Mouse (Mus musculus): ENCODE results near the gene Zfhx2. TPM values are rescaled to one million over a fixed set of nuclear protein-coding genes. Genes with fewer than 3 reads are reported as not detected.
A peak's percentile ranks its signal among the peaks of the same experiment; 100 is the strongest.

Gene Zfhx2
- 33.7 and 37.5 TPM in 2 replicates for polyA plus RNA-seq (2015; fragmentation: Nextera tagmentation; extraction: Ambion mirVana)

DNA sequence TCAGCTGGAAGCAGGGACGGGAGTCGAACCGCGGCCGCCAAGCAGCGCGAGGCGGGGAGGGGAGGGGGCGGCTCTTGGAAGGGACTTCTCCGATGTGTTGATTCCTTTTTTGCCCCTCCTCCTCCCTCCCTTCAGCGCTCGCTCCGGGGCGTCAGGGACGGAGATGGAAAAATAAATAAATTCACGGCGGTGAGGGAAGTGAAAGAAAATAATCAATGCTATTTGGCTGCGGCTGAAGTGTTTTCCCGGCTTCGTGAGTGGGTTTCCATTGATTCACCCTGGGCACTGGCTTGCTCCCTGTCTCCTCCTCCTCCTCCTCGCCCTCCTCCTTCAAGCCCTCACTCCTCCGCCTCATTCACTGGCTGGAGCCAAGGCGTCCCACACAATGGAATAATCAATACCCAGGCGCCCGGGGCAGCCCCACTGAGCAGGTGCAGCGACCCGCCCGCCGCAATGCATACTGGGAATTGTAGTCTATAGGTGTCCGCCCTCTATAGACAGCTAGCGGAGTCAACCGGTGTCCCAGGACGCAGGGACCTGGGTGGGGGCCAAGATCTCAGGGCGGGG, at the start of gene Zfhx2:
TSS of gene Zfhx2 (minus strand) at position 314 of the 567 bp plus-strand sequence.
- Histone ChIP-seq H3K4me1 (peaks cover 67% of the 10 kb centered on the region), H3K9ac (peak within 1 kb of the TSS; percentile 83), H3K36me3 (replicated peaks) (no peaks in the 10 kb centered on the region), H3K4me2 (peak within 1 kb of the TSS; percentile 81), H3K27me3 (replicated peaks) (no peaks in the 10 kb centered on the region), H3K27ac (peak within 1 kb of the TSS; percentile 93), H3K4me3 (peak within 1 kb of the TSS; percentile 67), H3K9me3 (no peaks in the 10 kb centered on the region)
- WGBS, result under 1% methylated on average over 34 of the region's 34 CpGs
- ATAC-seq (replicated peaks), result peak; percentile 93

DNA sequence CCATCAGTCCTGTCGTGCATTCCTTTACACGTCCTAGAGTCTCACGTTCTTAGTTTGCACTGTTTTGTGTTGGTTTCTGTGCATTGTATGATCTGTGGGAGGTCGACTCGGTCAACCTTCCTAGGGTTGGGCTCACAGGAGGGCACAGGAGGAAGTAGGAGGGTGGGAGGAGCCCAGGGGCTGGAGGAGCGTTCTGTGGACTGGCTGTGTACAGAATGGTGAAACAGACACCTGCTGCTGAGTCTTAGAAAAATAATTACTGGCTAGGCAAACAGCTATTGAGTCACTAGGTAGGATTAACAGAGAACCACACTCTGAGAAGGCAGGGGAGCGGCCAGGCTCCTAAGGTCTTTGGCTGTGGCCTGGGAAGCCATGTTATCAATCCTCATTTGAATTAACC, 47.2 kb upstream of the Zfhx2 start:
- no peak for ATAC-seq (replicated peaks)
- Histone ChIP-seq H3K27ac (no peak overlapping the region), H3K27me3 (replicated peaks) (no peaks in the 10 kb centered on the region), H3K4me1 (no peaks in the 10 kb centered on the region), H3K9me3 (no peaks in the 10 kb centered on the region), H3K4me3 (no peak overlapping the region), H3K4me2 (no peak overlapping the region), H3K9ac (no peak overlapping the region), H3K36me3 (replicated peaks) (no peaks in the 10 kb centered on the region)
- WGBS, result 43% methylated on average over 7 of the region's 7 CpGs

DNA sequence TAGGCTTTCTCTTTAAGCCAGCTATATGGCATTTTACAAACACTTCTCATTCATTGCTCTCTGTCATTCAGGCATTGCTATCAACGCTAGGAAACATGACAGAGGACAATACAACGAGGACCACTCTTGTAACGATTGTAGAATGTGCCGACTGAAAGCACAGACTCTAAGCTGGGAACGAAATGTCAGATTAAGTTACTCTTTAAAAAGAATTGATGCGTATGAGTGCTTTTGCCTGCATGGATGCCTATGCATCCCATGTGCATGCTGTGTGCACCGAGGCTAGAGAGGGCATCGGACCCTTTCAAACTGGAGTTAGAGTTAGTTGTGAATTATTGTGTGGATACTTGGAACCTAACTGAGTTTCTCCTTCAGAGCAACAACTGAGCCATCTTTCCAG, 43.6 kb upstream of the Zfhx2 start:
- ATAC-seq (replicated peaks), result no peak
- WGBS, result 64% methylated on average over 8 of the region's 8 CpGs

DNA sequence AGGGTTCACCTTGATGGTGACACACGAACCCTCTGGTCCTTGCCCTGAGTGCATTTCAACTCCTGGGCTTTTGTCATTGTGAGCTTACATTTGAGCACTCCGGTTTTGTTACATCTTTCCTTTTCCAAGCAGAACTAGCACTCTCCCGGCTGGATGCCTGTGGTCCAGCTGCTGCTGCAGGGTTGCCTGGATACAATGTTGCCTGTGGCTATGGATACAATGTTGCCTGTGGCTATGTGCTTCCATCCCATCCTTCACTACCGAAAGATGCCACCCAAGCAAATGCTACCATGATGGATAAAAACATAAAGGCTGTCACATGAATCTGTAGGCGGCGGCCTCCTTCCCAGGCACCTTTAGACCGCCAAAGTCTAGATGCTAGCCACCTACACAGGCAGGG, 34.4 kb upstream of the Zfhx2 start:
- Histone ChIP-seq H3K27me3 (replicated peaks) (no peaks in the 10 kb centered on the region), H3K27ac (no peak overlapping the region), H3K36me3 (replicated peaks) (no peaks in the 10 kb centered on the region), H3K4me3 (no peak overlapping the region), H3K4me1 (peaks cover 12% of the 10 kb centered on the region), H3K4me2 (no peak overlapping the region), H3K9ac (no peak overlapping the region), H3K9me3 (no peaks in the 10 kb centered on the region)
- no peak for ATAC-seq (replicated peaks)
- WGBS, result 70% methylated on average over 7 of the region's 7 CpGs

More for the DNA sequence above, 43.6 kb upstream of the Zfhx2 start:
- Histone ChIP-seq H3K4me1 (no peaks in the 10 kb centered on the region), H3K4me3 (no peak overlapping the region), H3K9ac (no peak overlapping the region), H3K27ac (no peak overlapping the region), H3K27me3 (replicated peaks) (no peaks in the 10 kb centered on the region), H3K36me3 (replicated peaks) (no peaks in the 10 kb centered on the region), H3K9me3 (no peaks in the 10 kb centered on the region), H3K4me2 (no peak overlapping the region)

DNA sequence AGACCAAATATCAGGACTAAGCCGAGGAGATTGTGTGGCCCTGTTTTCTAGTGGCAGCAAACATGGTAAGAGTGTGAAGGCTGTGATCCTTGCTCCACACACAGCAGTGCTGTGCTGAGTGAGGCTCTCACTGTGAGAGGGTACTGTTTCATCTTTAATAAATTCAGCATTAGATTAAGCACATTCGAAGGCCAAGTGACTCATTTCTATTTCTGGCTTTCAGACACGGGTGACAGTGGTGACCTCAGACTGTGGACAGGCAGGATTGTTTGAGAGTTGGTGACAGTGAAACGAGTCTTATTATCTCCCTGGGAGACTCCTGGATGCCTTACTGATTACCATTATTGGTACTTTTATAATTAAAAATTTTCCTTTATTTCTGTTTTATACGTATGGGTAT, 33.6 kb upstream of the Zfhx2 start:
- ATAC-seq (replicated peaks), result no peak
- H3K36me3 ChIP-seq (replicated peaks), result no peaks in the 10 kb centered on the region
- WGBS, result 82% methylated on average over 5 of the region's 5 CpGs
- H3K27ac ChIP-seq, result no peak overlapping the region
- H3K9me3 ChIP-seq, result no peaks in the 10 kb centered on the region
- H3K9ac ChIP-seq, result no peak overlapping the region
- H3K4me3 ChIP-seq, result no peak overlapping the region
- no peak overlapping the region for H3K4me2 ChIP-seq
- peaks cover 12% of the 10 kb centered on the region for H3K4me1 ChIP-seq
- no peaks in the 10 kb centered on the region for H3K27me3 ChIP-seq (replicated peaks)

GRCm38 (mm10) chr14:55122359-55122758, 30.2 kb upstream of the Zfhx2 start:
- no peak overlapping the region; the same call in 1 of the 2 replicates for H3K9ac ChIP-seq
- H3K36me3 ChIP-seq (replicated peaks), result no peaks in the 10 kb centered on the region
- H3K27ac ChIP-seq, result peak overlapping the region; percentile 83
- H3K27me3 ChIP-seq (replicated peaks), result no peaks in the 10 kb centered on the region
- no peak overlapping the region for H3K4me3 ChIP-seq
- ATAC-seq (replicated peaks), result peak; percentile 31; the same call in 1 of the 2 replicates
- H3K4me1 ChIP-seq, result peaks cover 16% of the 10 kb centered on the region
- no peaks in the 10 kb centered on the region for H3K9me3 ChIP-seq
- H3K4me2 ChIP-seq, result peak overlapping the region; percentile 33
- WGBS, result 13% methylated on average over 8 of the region's 8 CpGs

DNA sequence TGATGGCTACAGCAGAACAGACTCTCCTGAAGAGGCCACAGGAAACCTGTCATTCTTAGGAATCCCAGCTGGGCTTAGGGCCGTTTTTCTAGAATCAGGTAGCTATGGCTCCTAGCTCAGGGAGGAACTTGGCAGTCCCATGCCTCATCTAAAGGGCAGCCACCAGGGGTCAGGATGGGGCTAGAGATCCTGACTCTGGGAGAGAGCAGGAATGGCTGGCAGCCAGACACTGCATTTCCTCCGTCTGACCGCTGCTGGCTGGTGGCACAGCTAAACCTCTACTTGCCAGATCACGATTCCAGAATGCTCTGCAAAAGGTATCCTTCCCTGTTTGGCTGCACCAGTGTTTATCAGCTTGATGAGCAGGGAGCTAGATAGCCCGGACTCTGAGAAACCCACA, 29.8 kb upstream of the Zfhx2 start:
- Histone ChIP-seq H3K9me3 (no peaks in the 10 kb centered on the region), H3K4me2 (peak overlapping the region; percentile 33), H3K9ac (no peak overlapping the region), H3K4me1 (peaks cover 20% of the 10 kb centered on the region), H3K27me3 (replicated peaks) (no peaks in the 10 kb centered on the region), H3K36me3 (replicated peaks) (no peaks in the 10 kb centered on the region), H3K27ac (peak overlapping the region; percentile 83), H3K4me3 (no peak overlapping the region)
- ATAC-seq (replicated peaks), result peak; percentile 90
- WGBS, result 7% methylated on average over 5 of the region's 5 CpGs

DNA sequence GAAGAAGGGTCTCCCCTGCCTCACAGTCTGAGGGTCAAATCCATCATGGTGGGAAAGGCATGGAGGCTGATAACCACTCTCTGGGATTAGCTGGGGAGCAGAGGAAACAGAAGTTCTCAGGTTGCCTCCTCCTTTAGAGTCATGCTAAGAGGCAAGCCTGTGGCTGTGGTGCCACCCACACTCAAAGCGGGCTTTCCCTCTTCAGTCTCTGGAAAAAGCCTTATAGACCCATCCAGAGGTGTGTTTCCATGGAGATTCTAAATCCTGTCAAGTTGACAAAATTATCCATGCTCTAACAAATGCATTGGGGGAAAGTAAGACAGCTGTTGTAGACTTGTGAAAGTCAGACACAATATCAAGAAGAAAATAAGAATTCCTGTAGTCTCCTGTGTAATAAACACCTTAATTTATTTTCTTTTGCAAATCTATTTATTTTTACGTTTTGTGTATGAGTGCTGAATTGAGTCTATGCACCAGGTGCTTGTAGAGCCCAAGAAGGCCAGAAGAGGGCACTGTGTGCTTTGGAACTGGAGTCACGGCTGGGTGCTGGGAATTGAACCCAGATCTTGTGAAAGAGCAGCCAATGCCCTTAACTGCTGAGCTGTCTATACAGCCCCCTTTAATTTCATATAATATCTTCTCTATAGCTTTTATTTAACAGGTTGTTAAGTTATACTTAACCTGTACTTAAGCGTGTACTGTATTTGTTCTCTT, 27.5 kb upstream of the Zfhx2 start:
- no peaks in the 10 kb centered on the region for H3K9me3 ChIP-seq
- no peak overlapping the region for H3K4me3 ChIP-seq
- H3K4me2 ChIP-seq, result no peak overlapping the region
- no peak overlapping the region for H3K9ac ChIP-seq
- peaks cover 22% of the 10 kb centered on the region for H3K4me1 ChIP-seq
- H3K27me3 ChIP-seq (replicated peaks), result no peaks in the 10 kb centered on the region
- no peak overlapping the region for H3K27ac ChIP-seq
- no peak for ATAC-seq (replicated peaks)
- WGBS, result 66% methylated on average over 4 of the region's 4 CpGs
- no peaks in the 10 kb centered on the region for H3K36me3 ChIP-seq (replicated peaks)

DNA sequence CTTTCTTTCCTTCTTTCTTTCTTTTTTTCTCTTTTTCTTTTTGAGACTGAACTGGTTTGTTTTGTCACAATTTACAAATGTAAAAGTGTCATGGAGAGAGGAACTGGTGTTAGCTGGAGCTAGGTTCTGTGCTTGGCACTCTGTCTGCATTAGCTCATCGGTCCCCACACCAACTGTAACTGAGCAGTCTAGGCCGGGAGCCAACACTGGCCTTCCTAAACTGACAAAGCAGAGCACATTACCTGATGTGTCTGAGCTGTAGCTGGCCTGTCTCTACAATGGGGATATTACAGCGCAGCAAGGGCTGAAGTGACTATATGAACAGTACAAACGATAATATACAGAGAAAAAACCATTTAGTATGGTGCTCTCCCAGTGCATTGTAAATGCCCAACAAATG, 26.7 kb upstream of the Zfhx2 start:
- 78% methylated on average over 4 of the region's 4 CpGs for WGBS
- peaks cover 29% of the 10 kb centered on the region for H3K4me1 ChIP-seq
- ATAC-seq (replicated peaks), result no peak

GRCm38 (mm10) chr14:55116425-55117200, 24.5 kb upstream of the Zfhx2 start, which contains the start of gene Jph4:
TSS of gene Jph4 (minus strand) at chr14:55116935.
- Histone ChIP-seq H3K4me1 (peaks cover 38% of the 10 kb centered on the region), H3K36me3 (replicated peaks) (no peaks in the 10 kb centered on the region; the same call in 1 of the 2 replicates)

More for the DNA sequence above, 26.7 kb upstream of the Zfhx2 start:
- Histone ChIP-seq H3K4me3 (no peak overlapping the region), H3K27me3 (replicated peaks) (no peaks in the 10 kb centered on the region), H3K9ac (no peak overlapping the region), H3K27ac (no peak overlapping the region), H3K4me2 (no peak overlapping the region), H3K9me3 (no peaks in the 10 kb centered on the region), H3K36me3 (replicated peaks) (no peaks in the 10 kb centered on the region)

GRCm38 (mm10) chr14:55115846-55116245, 23.7 kb upstream of the Zfhx2 start:
- Histone ChIP-seq H3K4me3 (peak overlapping the region; percentile 83), H3K4me1 (peaks cover 45% of the 10 kb centered on the region), H3K4me2 (peak overlapping the region; percentile 81), H3K36me3 (replicated peaks) (no peaks in the 10 kb centered on the region; the same call in 1 of the 2 replicates), H3K27me3 (replicated peaks) (no peaks in the 10 kb centered on the region), H3K27ac (peak overlapping the region; percentile 97), H3K9me3 (no peaks in the 10 kb centered on the region), H3K9ac (peak overlapping the region; percentile 74)
- 2% methylated on average over 8 of the region's 8 CpGs for WGBS
- ATAC-seq (replicated peaks), result peak; percentile 34

More at GRCm38 (mm10) chr14:55116425-55117200, 24.5 kb upstream of the Zfhx2 start, which contains the start of gene Jph4:
- peak within 1 kb of the TSS; percentile 74 for H3K9ac ChIP-seq
- H3K27ac ChIP-seq, result peak within 1 kb of the TSS; percentile 97
- H3K4me2 ChIP-seq, result peak within 1 kb of the TSS; percentile 81
- H3K4me3 ChIP-seq, result peak within 1 kb of the TSS; percentile 83
- ATAC-seq (replicated peaks), result peak; percentile 70
- no peaks in the 10 kb centered on the region for H3K9me3 ChIP-seq
- no peaks in the 10 kb centered on the region for H3K27me3 ChIP-seq (replicated peaks)
- 3% methylated on average over 21 of the region's 21 CpGs for WGBS

All from midbrain, embryonic 15.5 days (tissue).